Mouse (Mus musculus) skeletal muscle tissue, postnatal 0 days (tissue): Measurements from ENCODE around the gene B3galt1. TPM values are rescaled to one million over a fixed set of nuclear protein-coding genes. Genes with fewer than 3 reads are reported as not detected.

Experiments used
- microRNA-seq, 2 experiments: library from miRNA; unstranded; fragments of <30 nt; microRNA quantifications; one replicate each; pipeline ENCODE4; 2016
- polyA plus RNA-seq: library from polyadenylated mRNA; unstranded; fragments of >200 nt; fragmentation: Nextera tagmentation; extraction: Ambion mirVana; gene quantifications from 2 replicates; pipeline ENCODE4 v1.2.1, GENCODE M21; 2015

The B3galt1 gene
- polyA plus RNA-seq = 1.5 and 1.7 TPM in 2 replicates

GRCm38 (mm10) chr2:67565480-67566331, at the start of gene B3galt1:
Gene B3galt1, plus strand, starts transcription at chr2:67565871.

Small RNA genes lying within 50 kb of the gene (microRNA-seq; reads per million reads assigned to microRNA genes)
- gene Mir6335 (0 reads per million in 2 experiments), gene Mir7224 (0.61 to 0.85 reads per million in 2 experiments)

Other genes with a start within 250 kb of the B3galt1 start
- not detected in 2 replicates for gene Gm21830, start 152.1 kb upstream of the B3galt1 start, polyA plus RNA-seq
- not detected in 2 replicates for gene Gm26727, start 132.7 kb upstream of the B3galt1 start, polyA plus RNA-seq
- gene Xirp2, start 119.9 kb upstream of the B3galt1 start, polyA plus RNA-seq = 6.0 and 8.3 TPM in 2 replicates